Mouse (Mus musculus): Measurements from ENCODE around the gene Abcb8. TPM values are rescaled to one million over a fixed set of nuclear protein-coding genes. Genes with fewer than 3 reads are reported as not detected.

Abcb8 gene
- polyA plus RNA-seq, 1 experiment = 16.8 TPM

DNA sequence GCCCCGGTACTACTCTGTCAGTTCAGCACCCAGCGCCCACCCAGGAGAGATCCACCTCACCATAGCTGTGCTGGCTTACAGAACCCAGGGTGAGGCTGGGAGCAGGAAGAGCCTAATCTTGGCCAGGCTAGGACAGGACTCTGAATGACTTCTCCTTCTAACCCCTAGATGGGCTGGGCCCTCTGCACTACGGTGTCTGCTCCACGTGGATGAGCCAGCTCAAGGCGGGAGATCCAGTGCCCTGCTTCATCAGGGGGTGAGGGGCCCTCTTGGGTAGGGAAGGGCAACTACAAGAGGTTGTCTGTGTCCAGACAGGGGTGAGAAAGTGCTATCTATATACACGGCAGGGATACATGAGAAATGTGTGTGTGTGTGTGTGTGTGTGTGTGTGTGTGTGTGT is 12.0 kb upstream of the Abcb8 start:
- H3K4me1 ChIP-seq (ENCODE audit: control insufficient read depth, insufficient read depth, low read length) = peaks cover 18% of the 10 kb centered on the region
- H3K27ac ChIP-seq (ENCODE audit: insufficient read depth, low read depth, low read length) = no peak overlapping the region
- H3K4me3 ChIP-seq (ENCODE audit: insufficient read depth, low read length) = no peak overlapping the region
- TF ChIP-seq POLR2A (IDR thresholded peaks at IDR 0.05; ENCODE audit: borderline replicate concordance, low read depth, low read length) (no peak), CTCF (IDR thresholded peaks at IDR 0.05; ENCODE audit: low read depth, low read length) (no peak)

DNA sequence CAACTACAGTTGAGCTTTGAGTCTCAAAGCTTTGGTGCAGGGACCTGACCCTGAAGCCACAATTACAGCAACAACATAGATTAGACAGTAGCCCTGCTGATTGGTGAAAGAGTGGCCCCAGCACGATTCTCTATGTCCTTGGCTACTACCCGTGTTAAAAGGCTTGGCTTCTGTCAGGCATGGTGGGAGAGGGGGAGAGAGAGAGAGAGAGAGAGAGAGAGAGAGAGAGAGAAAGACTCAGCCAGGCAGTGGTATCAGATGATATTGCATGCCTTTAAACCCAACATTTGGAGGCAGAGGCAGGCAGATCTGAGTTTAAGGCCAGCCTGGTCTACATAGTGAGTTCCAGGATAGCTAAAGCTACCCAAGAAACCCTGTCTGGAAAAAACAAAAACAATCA is 11.5 kb upstream of the Abcb8 start:
- TF ChIP-seq CTCF (IDR thresholded peaks at IDR 0.05; ENCODE audit: low read depth, low read length) = no peak
- no peak for TF ChIP-seq POLR2A (IDR thresholded peaks at IDR 0.05; ENCODE audit: borderline replicate concordance, low read depth, low read length)
- H3K27ac ChIP-seq (ENCODE audit: insufficient read depth, low read depth, low read length) = no peak overlapping the region
- no peak overlapping the region for H3K4me3 ChIP-seq (ENCODE audit: insufficient read depth, low read length)
- H3K4me1 ChIP-seq (ENCODE audit: control insufficient read depth, insufficient read depth, low read length) = peaks cover 23% of the 10 kb centered on the region

DNA sequence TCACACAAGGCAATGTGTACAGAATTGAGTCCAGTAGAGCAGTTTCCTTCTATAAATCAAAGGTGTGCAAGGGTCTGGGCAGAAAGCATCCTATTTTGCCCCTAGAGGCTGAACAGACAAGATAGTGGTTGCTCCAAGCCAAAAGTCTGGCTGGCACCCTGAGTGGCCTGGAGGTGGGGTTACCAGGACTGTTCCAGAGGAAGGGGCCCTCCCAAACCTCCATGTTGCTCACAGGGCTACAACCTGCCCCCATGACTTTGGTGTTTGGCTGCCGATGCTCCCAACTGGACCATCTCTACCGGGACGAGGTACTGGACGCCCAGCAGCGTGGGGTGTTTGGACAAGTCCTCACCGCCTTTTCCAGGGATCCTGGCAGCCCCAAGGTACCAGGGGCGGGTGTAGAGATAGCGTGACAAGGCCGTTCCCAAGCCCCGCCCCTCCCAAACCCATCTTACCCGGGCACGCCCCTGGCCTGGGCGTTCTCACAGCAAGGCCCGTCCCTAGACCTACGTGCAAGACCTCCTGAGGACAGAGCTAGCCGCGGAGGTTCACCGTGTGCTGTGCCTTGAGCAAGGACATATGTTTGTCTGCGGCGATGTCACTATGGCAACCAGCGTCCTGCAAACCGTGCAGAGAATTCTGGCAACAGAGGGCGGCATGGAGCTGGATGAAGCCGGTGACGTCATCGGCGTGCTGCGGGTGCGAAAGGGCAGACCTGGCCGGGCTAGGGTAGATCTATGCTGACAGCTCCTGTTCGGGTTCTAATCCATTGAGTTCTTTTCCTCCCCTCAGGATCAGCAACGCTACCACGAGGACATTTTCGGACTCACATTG is 10.2 kb upstream of the Abcb8 start:
- Histone ChIP-seq H3K4me3 (ENCODE audit: insufficient read depth, low read length) (peak overlapping the region; percentile 28), H3K4me1 (ENCODE audit: control insufficient read depth, insufficient read depth, low read length) (peaks cover 23% of the 10 kb centered on the region), H3K27ac (ENCODE audit: insufficient read depth, low read depth, low read length) (no peak overlapping the region)
- TF ChIP-seq POLR2A (IDR thresholded peaks at IDR 0.05; ENCODE audit: borderline replicate concordance, low read depth, low read length) = no peak
- TF ChIP-seq CTCF (IDR thresholded peaks at IDR 0.05; ENCODE audit: low read depth, low read length) = no peak; the same call in 1 of the 2 replicates

DNA sequence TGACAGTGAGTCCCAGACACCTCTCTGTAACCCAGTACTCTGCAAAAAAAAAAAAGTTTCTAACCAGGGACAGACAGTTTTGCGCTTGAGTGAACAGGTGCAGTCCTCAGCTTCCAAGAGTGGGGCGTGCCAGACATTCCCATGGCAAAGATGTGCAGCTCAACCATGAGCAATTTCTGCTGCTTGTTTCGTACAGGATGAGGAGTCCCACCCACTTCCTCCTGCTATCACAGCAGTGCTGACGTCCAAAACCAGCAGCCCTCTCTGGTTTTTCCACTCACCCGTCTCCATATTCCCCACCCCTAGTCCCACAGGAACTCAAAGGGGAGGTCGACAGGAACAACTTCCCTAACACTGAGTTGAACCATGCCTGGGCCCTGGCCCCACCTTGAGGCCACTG is 9.1 kb upstream of the Abcb8 start:
- peak overlapping the region; percentile 20 for H3K27ac ChIP-seq (ENCODE audit: insufficient read depth, low read depth, low read length)
- no peak overlapping the region for H3K4me3 ChIP-seq (ENCODE audit: insufficient read depth, low read length)
- no peak for TF ChIP-seq CTCF (IDR thresholded peaks at IDR 0.05; ENCODE audit: low read depth, low read length)
- TF ChIP-seq POLR2A (IDR thresholded peaks at IDR 0.05; ENCODE audit: borderline replicate concordance, low read depth, low read length) = no peak
- H3K4me1 ChIP-seq (ENCODE audit: control insufficient read depth, insufficient read depth, low read length) = peaks cover 29% of the 10 kb centered on the region

DNA sequence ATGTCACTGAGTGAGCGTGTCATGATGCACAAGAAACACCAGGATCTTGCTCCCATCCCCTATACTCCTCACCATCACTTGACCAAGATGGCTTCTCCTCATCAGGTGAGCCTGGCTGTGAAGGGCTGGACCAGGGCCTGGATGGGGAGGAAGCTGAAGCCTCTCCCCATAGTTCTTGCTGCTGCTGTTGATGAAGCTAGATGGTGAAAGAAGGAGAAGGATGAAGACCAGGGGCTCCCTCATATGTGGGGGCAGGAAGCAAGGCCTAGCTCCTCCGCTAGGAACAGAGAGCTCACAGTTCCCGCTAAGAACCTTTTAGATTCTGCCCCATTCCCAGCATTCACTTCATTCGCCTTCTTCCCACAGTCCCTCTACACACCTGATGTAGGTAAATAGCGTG is 8.1 kb upstream of the Abcb8 start:
- no peak overlapping the region for H3K27ac ChIP-seq (ENCODE audit: insufficient read depth, low read depth, low read length)
- TF ChIP-seq CTCF (IDR thresholded peaks at IDR 0.05; ENCODE audit: low read depth, low read length) (no peak), POLR2A (IDR thresholded peaks at IDR 0.05; ENCODE audit: borderline replicate concordance, low read depth, low read length) (no peak)
- H3K4me1 ChIP-seq (ENCODE audit: control insufficient read depth, insufficient read depth, low read length) = peaks cover 38% of the 10 kb centered on the region
- no peak overlapping the region for H3K4me3 ChIP-seq (ENCODE audit: insufficient read depth, low read length)

DNA sequence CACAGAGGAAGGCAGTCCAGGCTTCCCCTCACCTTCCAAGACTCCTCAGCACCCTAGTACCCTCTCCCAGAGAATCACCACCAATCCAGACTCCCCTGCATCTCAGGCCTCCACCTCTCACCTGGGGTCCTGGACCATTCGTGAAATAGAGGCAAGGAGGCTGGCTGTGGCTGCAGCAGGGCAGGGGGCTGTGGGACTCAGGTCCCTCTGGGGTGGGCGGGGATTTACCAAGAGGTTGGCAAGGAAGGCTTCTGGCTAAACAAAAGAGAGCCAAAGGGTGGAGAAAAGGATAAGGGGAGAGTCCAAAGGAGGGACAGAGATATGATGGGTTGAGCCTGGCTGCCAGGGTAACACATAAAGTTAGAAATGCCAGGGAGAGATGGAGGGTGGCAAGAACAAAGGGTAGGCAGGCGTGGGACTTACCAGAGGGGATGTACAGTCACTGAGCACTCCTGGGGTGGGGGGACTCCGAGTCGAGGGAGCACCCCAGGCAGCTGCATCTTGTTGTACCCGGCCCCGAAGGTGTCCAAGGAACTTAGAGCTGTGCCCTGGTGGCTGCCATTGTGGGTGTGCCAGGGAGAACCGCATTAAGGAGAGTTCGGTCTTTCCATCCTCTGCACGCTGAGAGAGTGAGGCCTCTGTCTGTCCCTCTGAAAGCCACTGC is 7.4 kb upstream of the Abcb8 start:
- Histone ChIP-seq H3K27ac (ENCODE audit: insufficient read depth, low read depth, low read length) (no peak overlapping the region), H3K4me3 (ENCODE audit: insufficient read depth, low read length) (no peak overlapping the region), H3K4me1 (ENCODE audit: control insufficient read depth, insufficient read depth, low read length) (peaks cover 41% of the 10 kb centered on the region)
- TF ChIP-seq CTCF (IDR thresholded peaks at IDR 0.05; ENCODE audit: low read depth, low read length) (no peak), POLR2A (IDR thresholded peaks at IDR 0.05; ENCODE audit: borderline replicate concordance, low read depth, low read length) (no peak)

DNA sequence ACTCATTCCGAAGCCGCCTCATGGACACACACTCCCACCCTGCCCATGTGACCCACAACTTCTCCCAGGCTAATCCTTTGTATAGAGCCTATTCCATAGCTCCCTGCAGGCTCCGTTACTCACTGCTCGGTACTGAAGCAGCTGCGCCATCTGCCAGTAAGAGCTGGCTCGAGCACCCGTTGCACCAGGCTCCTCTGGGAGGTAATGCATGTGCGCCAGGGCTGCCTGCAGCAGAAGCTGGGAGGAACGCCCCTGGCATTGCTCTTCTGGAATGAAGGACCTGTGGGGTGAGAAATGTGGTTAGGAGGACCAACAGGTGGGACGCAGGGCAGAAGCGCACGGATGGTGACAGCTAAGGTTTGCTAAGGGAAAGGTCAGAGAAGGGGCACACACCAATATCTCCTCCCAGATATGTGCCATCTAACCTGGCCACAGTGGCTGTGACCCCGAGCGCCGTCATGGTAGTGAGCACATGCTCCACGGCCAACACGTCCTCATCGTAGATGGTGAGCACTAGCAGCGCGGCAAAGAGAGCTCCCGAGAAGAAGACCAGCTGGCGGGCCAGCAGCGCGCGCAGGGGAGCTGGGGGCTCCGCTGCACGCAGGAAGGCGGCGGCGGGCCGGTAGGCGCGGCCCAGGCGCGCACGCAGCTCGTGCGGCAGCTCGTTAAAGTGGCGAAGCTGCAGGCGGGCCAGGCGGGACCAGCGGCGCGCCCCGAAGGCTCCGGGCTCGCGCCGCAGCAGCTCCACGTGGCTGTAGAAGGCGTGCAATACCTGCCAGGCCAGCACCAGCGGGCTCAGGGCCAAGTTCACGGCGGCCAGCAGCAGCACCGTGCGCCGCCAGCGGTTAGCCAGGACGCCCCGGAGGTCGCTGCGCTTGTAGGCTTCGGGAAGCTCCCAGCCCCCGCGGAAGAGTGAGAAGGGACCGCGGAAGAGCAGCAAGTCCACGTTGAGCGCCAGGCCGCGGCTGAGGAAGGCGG is 5.9 kb upstream of the Abcb8 start:
- no peak for TF ChIP-seq CTCF (IDR thresholded peaks at IDR 0.05; ENCODE audit: low read depth, low read length)
- no peak for TF ChIP-seq POLR2A (IDR thresholded peaks at IDR 0.05; ENCODE audit: borderline replicate concordance, low read depth, low read length)
- Histone ChIP-seq H3K4me3 (ENCODE audit: insufficient read depth, low read length) (peak overlapping the region; percentile 80), H3K27ac (ENCODE audit: insufficient read depth, low read depth, low read length) (peak overlapping the region; percentile 93), H3K4me1 (ENCODE audit: control insufficient read depth, insufficient read depth, low read length) (peaks cover 42% of the 10 kb centered on the region)

DNA sequence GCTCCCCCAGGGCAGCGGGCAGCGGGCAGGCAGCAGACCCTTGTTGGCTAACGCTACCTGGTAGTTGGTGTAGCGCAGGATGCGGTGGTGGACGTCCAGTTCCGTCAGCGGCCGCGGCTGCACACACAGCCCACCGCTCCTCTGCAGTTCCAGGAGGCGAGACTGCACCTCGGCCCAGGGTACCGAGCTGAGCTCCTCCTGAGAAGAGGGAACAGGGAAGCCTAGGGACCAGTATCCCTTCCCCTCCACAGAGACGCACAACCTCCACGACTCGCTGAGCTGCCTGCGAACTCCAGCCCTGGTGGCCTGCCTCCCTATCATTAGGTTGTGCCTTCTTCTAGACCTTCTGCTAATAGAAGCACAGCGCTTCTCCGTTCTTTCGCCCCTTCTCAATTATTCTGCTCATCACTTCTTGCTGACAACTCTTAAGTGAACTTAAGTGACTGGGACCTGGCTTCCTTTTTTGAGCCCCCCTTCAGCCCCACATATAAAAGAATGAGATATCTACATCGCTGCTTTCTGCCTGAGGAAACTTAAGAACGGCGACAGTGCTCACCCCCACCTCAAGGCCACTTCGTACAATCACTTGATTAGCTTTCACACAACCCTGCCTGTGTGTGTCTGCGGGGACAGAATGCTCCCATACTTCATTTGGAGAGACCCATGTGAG is 5.1 kb upstream of the Abcb8 start:
- H3K4me1 ChIP-seq (ENCODE audit: control insufficient read depth, insufficient read depth, low read length) = peaks cover 49% of the 10 kb centered on the region
- H3K27ac ChIP-seq (ENCODE audit: insufficient read depth, low read depth, low read length) = peak overlapping the region; percentile 93
- TF ChIP-seq POLR2A (IDR thresholded peaks at IDR 0.05; ENCODE audit: borderline replicate concordance, low read depth, low read length) (no peak), CTCF (IDR thresholded peaks at IDR 0.05; ENCODE audit: low read depth, low read length) (no peak)
- H3K4me3 ChIP-seq (ENCODE audit: insufficient read depth, low read length) = peak overlapping the region; percentile 80

All from bone marrow macrophage, adult 2 months (primary cell).